Mouse (Mus musculus) neutrophil, adult 5-6 weeks (primary cell): Measurements from ENCODE around the gene Olfr1133. TPM values are rescaled to one million over a fixed set of nuclear protein-coding genes. Genes with fewer than 3 reads are reported as not detected.
"Not testable (repeated sequence)": the region's sequence is repeated elsewhere in the genome, so short reads cannot be mapped to it uniquely, and the experiment has no call there.

ENCODE experiments used
- ATAC-seq: fragments of 151-379, 151-347 bp; 2 replicates; pipeline ENCODE4 v1.8.0; 2017; ENCODE audit warnings: mild to moderate bottlenecking, moderate TSS enrichment; ENCODE audit not compliant: insufficient number of reproducible peaks, poor library complexity, low FRiP score, severe bottlenecking; ENCODE audit errors: extremely low read depth
- total RNA-seq: library from RNA; stranded (forward); fragments of 200-1000 nt; gene quantifications from 2 replicates; pipeline ENCODE4 v1.2.3, GENCODE M21; 2017

The Olfr1133 gene
- total RNA-seq, result not detected in 2 replicates

GRCm38 (mm10) chr2:87647274-87647673 lies at the start of gene Olfr1133:
TSS of gene Olfr1133 (minus strand) at chr2:87647374.
- ATAC-seq, result no peak

GRCm38 (mm10) chr2:87693847-87694246 lies 46.7 kb upstream of the Olfr1133 start, which contains the start of gene Olfr1136:
TSS of gene Olfr1136 (minus strand) at chr2:87693947.
- no peak for ATAC-seq

- ATAC-seq, result no peak
These were observed 26.4 kb upstream of the Olfr1133 start, which contains the start of gene Olfr1135 for GRCm38 (mm10) chr2:87673564-87673963. TSS of gene Olfr1135 (minus strand) at chr2:87673664.

GRCm38 (mm10) chr2:87658360-87658759 lies 11.2 kb upstream of the Olfr1133 start, which contains the start of gene Olfr1134:
TSS of gene Olfr1134 (minus strand) at chr2:87658460.
- no peak for ATAC-seq

GRCm38 (mm10) chr2:87642441-87642840 lies 4.7 kb downstream of the Olfr1133 start:
- ATAC-seq, result no peak

GRCm38 (mm10) chr2:87637435-87637834 lies 9.7 kb downstream of the Olfr1133 start, which contains the start of gene Olfr1132:
TSS of gene Olfr1132 (minus strand) at chr2:87637535.
- ATAC-seq, result no peak

- no peak for ATAC-seq
These were observed 20.4 kb downstream of the Olfr1133 start, which contains the start of gene Olfr1131 for GRCm38 (mm10) chr2:87626804-87627203. TSS of gene Olfr1131 (plus strand) at chr2:87627104.

- not testable (repeated sequence) for ATAC-seq
These were observed 41.3 kb downstream of the Olfr1133 start, which contains the start of gene Olfr1130 for GRCm38 (mm10) chr2:87605912-87606311. TSS of gene Olfr1130 (plus strand) at chr2:87606212.

Other genes with a start within 250 kb of the Olfr1133 start
- not detected in 2 replicates for gene Olfr1123, start 230.7 kb downstream of the Olfr1133 start, total RNA-seq
- gene Olfr1124, start 217.1 kb downstream of the Olfr1133 start, total RNA-seq, result not detected in 2 replicates
- gene Olfr1126, start 193.4 kb downstream of the Olfr1133 start, total RNA-seq, result not detected in 2 replicates
- gene Pramel7, start 150.3 kb downstream of the Olfr1133 start, total RNA-seq, result not detected in 2 replicates
- gene Pramel6, start 140.8 kb downstream of the Olfr1133 start, total RNA-seq, result not detected in 2 replicates
- gene Olfr153, start 115.6 kb downstream of the Olfr1133 start, total RNA-seq, result not detected in 2 replicates
- not detected in 2 replicates for gene Olfr1128, start 101.8 kb downstream of the Olfr1133 start, total RNA-seq
- not detected in 2 replicates for gene Olfr1129, start 73.5 kb downstream of the Olfr1133 start, total RNA-seq
- not detected in 2 replicates for gene Olfr1130, start 41.2 kb downstream of the Olfr1133 start, total RNA-seq
- 0.49 TPM in 1 of 2 replicates, not detected in the other for gene Olfr1131, start 20.3 kb downstream of the Olfr1133 start, total RNA-seq
- 0.12 TPM in 1 of 2 replicates, not detected in the other for gene Olfr1132, start 9.8 kb downstream of the Olfr1133 start, total RNA-seq
- gene Olfr1134, start 11.1 kb upstream of the Olfr1133 start, total RNA-seq, result not detected in 2 replicates
- gene Olfr1135, start 26.3 kb upstream of the Olfr1133 start, total RNA-seq, result not detected in 2 replicates
- not detected in 2 replicates for gene Olfr1136, start 46.6 kb upstream of the Olfr1133 start, total RNA-seq
- gene Olfr1137, start 65.8 kb upstream of the Olfr1133 start, total RNA-seq, result not detected in 2 replicates
- gene Olfr1138, start 92.6 kb upstream of the Olfr1133 start, total RNA-seq, result not detected in 2 replicates
- not detected in 2 replicates for gene Olfr1140, start 96.4 kb upstream of the Olfr1133 start, total RNA-seq
- not detected in 2 replicates for gene Olfr1141, start 106.6 kb upstream of the Olfr1133 start, total RNA-seq
- not detected in 2 replicates for gene Olfr152, start 132.1 kb upstream of the Olfr1133 start, total RNA-seq
- not detected in 2 replicates for gene Olfr1143, start 153.2 kb upstream of the Olfr1133 start, total RNA-seq
- not detected in 2 replicates for gene Olfr1145, start 162.4 kb upstream of the Olfr1133 start, total RNA-seq
- not detected in 2 replicates for gene Olfr1148, start 183.2 kb upstream of the Olfr1133 start, total RNA-seq
- gene Olfr1150-ps1, start 196.6 kb upstream of the Olfr1133 start, total RNA-seq, result not detected in 2 replicates
- not detected in 2 replicates for gene Olfr1151, start 208.5 kb upstream of the Olfr1133 start, total RNA-seq
- not detected in 2 replicates for gene Olfr1152, start 219.1 kb upstream of the Olfr1133 start, total RNA-seq
- not detected in 2 replicates for gene Olfr1153, start 247.6 kb upstream of the Olfr1133 start, total RNA-seq